Mouse (Mus musculus): Measurements from ENCODE around the gene Tesc.
A peak's percentile ranks its signal among the peaks of the same experiment; 100 is the strongest.

Tesc gene

GRCm38 (mm10) chr5:118027698-118028190, at the start of gene Tesc:
TSS of gene Tesc (plus strand) at chr5:118027743.
- peak; percentile 29 for DNase-seq

- no peak for DNase-seq
Measured at GRCm38 (mm10) chr5:117978159-117978697, 49.3 kb upstream of the Tesc start.

- DNase-seq = no peak
Measured at GRCm38 (mm10) chr5:117979082-117979481, 48.5 kb upstream of the Tesc start.

GRCm38 (mm10) chr5:117980921-117981320, 46.6 kb upstream of the Tesc start:
- DNase-seq = no peak

- no peak for DNase-seq
Measured at GRCm38 (mm10) chr5:117981943-117982342, 45.6 kb upstream of the Tesc start.

- DNase-seq = no peak
Measured at GRCm38 (mm10) chr5:117986327-117986726, 41.2 kb upstream of the Tesc start.

GRCm38 (mm10) chr5:117987891-117988290, 39.7 kb upstream of the Tesc start:
- no peak for DNase-seq

- no peak for DNase-seq
Measured at GRCm38 (mm10) chr5:117988367-117988766, 39.2 kb upstream of the Tesc start.

- DNase-seq = no peak
Measured at GRCm38 (mm10) chr5:117989773-117990172, 37.8 kb upstream of the Tesc start.

- no peak for DNase-seq
Measured at GRCm38 (mm10) chr5:117990957-117991356, 36.6 kb upstream of the Tesc start.

GRCm38 (mm10) chr5:117993550-117993949, 34.0 kb upstream of the Tesc start:
- DNase-seq = no peak

GRCm38 (mm10) chr5:117995372-117995901, 32.1 kb upstream of the Tesc start:
- DNase-seq = no peak

GRCm38 (mm10) chr5:117995911-117996310, 31.6 kb upstream of the Tesc start:
- DNase-seq = no peak

- DNase-seq = no peak
Measured at GRCm38 (mm10) chr5:117996581-117996980, 31.0 kb upstream of the Tesc start.

GRCm38 (mm10) chr5:117997434-117997970, 30.0 kb upstream of the Tesc start:
- DNase-seq = no peak

GRCm38 (mm10) chr5:117999061-117999460, 28.5 kb upstream of the Tesc start:
- no peak for DNase-seq

GRCm38 (mm10) chr5:117999584-117999983, 28.0 kb upstream of the Tesc start:
- DNase-seq = no peak

- peak; percentile 71 for DNase-seq
Measured at GRCm38 (mm10) chr5:118002059-118002458, 25.5 kb upstream of the Tesc start.

- DNase-seq = peak; percentile 82
Measured at GRCm38 (mm10) chr5:118004619-118005018, 22.9 kb upstream of the Tesc start.

GRCm38 (mm10) chr5:118005728-118006127, 21.8 kb upstream of the Tesc start:
- DNase-seq = no peak

- DNase-seq = no peak
Measured at GRCm38 (mm10) chr5:118008344-118008743, 19.2 kb upstream of the Tesc start.

GRCm38 (mm10) chr5:118010872-118011271, 16.7 kb upstream of the Tesc start:
- DNase-seq = no peak

GRCm38 (mm10) chr5:118011796-118012195, 15.7 kb upstream of the Tesc start:
- no peak for DNase-seq

- DNase-seq = no peak
Measured at GRCm38 (mm10) chr5:118015028-118015427, 12.5 kb upstream of the Tesc start.

- no peak for DNase-seq
Measured at GRCm38 (mm10) chr5:118015669-118016068, 11.9 kb upstream of the Tesc start.

All from thymus, postnatal 14 days (tissue).